Mouse (Mus musculus) midbrain, embryonic 15.5 days (tissue): ENCODE results near the gene Thg1l. TPM values are rescaled to one million over a fixed set of nuclear protein-coding genes. Genes with fewer than 3 reads are reported as not detected.
A peak's percentile ranks its signal among the peaks of the same experiment; 100 is the strongest.

Experiments
- ATAC-seq: fragments of 200-750 bp; cut with Nextera tagmentation; replicated peaks from 2 replicates; pipeline ENCODE4 v1.8.0; 2017; ENCODE audit warnings: moderate TSS enrichment
- H3K27ac ChIP-seq: fragments of 300-500 bp; sonication (generic); 2 replicates; pipeline ENCODE4 v1.5.1; 2015; ENCODE audit warnings: mild to moderate bottlenecking, inconsistent platforms
- H3K27me3 ChIP-seq: fragments of 300-500 bp; sonication (generic); replicated peaks from 2 replicates; pipeline ENCODE4 v1.6.1; 2015; ENCODE audit warnings: inconsistent platforms
- H3K36me3 ChIP-seq: fragments of 300-500 bp; sonication (generic); replicated peaks from 2 replicates; pipeline ENCODE4 v1.6.1; 2015; ENCODE audit warnings: inconsistent platforms
- H3K4me1 ChIP-seq: fragments of 300-500 bp; sonication (generic); 2 replicates; pipeline ENCODE4 v1.6.1; 2015; ENCODE audit warnings: inconsistent platforms
- H3K4me2 ChIP-seq: fragments of 300-500 bp; sonication (generic); 2 replicates; pipeline ENCODE4 v1.6.1; 2015; ENCODE audit warnings: inconsistent platforms, mild to moderate bottlenecking, moderate library complexity
- H3K4me3 ChIP-seq: fragments of 300-500 bp; sonication (generic); 2 replicates; pipeline ENCODE4 v1.5.1; 2015; ENCODE audit warnings: mild to moderate bottlenecking, inconsistent platforms
- H3K9ac ChIP-seq: fragments of 300-500 bp; sonication (generic); 2 replicates; pipeline ENCODE4 v1.6.1; 2015; ENCODE audit warnings: mild to moderate bottlenecking, inconsistent platforms
- H3K9me3 ChIP-seq: fragments of 300-500 bp; sonication (generic); 2 replicates; pipeline ENCODE4 v1.6.1; 2016; ENCODE audit warnings: inconsistent platforms
- WGBS: fragments of 180-500 bp; shearing (Covaris S2); methylation state at CpG from one replicate; pipeline ENCODE4 v1.1.7; 2015; ENCODE audit warnings: mixed read lengths; 5-methylcytosine and 5-hydroxymethylcytosine counted together
- polyA plus RNA-seq: library from polyadenylated mRNA; unstranded; fragments of >200 nt; fragmentation: Nextera tagmentation; extraction: Ambion mirVana; gene quantifications from 2 replicates; pipeline ENCODE4 v1.2.1, GENCODE M21; 2015

Thg1l gene
- polyA plus RNA-seq, 1 experiment from 2014 or later: 10.2 TPM

DNA sequence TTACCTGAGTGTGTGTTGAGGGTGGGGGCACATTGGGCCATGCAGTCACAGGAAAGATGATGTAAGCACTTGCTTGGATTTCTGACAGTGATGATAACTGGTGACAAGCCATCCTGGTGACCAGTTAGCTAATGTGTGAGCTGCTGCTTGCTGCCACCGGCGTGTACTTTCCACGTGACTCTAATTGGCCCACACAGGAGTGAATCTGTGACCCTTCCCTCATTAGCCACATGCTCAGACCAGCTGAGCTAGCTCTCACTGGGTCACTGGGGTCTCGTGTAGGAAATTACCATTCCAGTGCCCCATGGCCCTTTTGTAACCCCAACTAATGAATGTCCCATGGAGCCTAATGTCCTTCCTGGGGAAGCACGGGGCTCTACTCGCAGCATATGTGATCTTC lies 29.9 kb downstream of the Thg1l start:
- peaks cover 21% of the 10 kb centered on the region for H3K4me1 ChIP-seq
- H3K36me3 ChIP-seq: no peaks in the 10 kb centered on the region
- H3K27me3 ChIP-seq: no peaks in the 10 kb centered on the region
- no peak overlapping the region for H3K9ac ChIP-seq
- 43% methylated on average over 6 of the region's 6 CpGs for WGBS
- no peaks in the 10 kb centered on the region for H3K9me3 ChIP-seq
- H3K4me2 ChIP-seq: no peak overlapping the region
- H3K4me3 ChIP-seq: no peak overlapping the region
- ATAC-seq: no peak; the same call in 1 of the 2 replicates
- peak overlapping the region; percentile 46; the same call in 1 of the 2 replicates for H3K27ac ChIP-seq

DNA sequence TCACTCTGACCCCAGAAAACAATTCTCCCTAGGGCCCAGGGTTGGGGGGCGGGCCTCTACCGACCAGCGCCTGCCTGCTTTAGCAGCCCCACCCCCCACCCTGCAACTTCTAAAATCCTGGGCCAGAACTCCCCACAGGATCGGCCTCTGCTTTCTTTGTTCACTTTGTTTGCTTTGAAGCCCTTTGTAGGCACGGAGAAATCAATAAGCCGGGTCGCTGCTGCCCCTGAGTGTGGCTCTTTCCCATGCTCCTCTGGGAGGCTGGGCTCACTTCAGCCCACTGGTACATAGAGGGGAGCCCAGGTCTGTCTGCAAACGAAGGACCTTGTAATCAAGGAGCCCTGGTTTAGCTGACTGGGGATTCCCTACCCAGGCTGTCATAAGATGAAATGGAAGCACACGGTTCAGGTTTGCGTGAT lies 33.8 kb downstream of the Thg1l start:
- 4% methylated on average over 10 of the region's 10 CpGs for WGBS
- peaks cover 20% of the 10 kb centered on the region for H3K4me1 ChIP-seq
- H3K4me2 ChIP-seq: peak overlapping the region; percentile 40
- no peaks in the 10 kb centered on the region for H3K9me3 ChIP-seq
- H3K27ac ChIP-seq: peak overlapping the region; percentile 79
- H3K9ac ChIP-seq: peak overlapping the region; percentile 18; the same call in 1 of the 2 replicates
- H3K27me3 ChIP-seq: no peaks in the 10 kb centered on the region
- no peaks in the 10 kb centered on the region for H3K36me3 ChIP-seq
- ATAC-seq: peak; percentile 63
- no peak overlapping the region for H3K4me3 ChIP-seq

DNA sequence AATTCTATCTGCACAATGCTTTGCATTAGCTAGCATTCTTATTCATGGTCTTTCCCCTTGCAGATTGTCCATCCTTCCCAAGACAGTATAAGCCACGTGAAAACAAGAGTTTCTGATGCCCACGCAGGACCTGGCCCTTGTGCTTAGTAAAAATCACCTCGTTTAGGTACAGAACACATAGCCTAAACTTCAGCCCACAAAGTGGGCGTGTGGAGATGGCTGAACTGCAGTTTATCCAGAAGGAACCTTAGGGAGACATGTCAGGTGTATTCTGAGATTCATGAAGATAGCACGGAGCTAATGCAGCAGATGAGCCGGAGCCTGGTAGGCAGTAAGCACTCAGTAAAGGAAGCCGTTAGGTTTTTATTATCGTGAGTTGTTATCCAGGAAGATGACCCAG lies 34.3 kb downstream of the Thg1l start:
- ATAC-seq: no peak
- WGBS: 36% methylated on average over 8 of the region's 8 CpGs
- peak overlapping the region; percentile 40 for H3K4me2 ChIP-seq
- H3K36me3 ChIP-seq: no peaks in the 10 kb centered on the region
- peak overlapping the region; percentile 79 for H3K27ac ChIP-seq
- no peaks in the 10 kb centered on the region for H3K9me3 ChIP-seq
- no peak overlapping the region for H3K4me3 ChIP-seq
- H3K4me1 ChIP-seq: peaks cover 16% of the 10 kb centered on the region
- H3K9ac ChIP-seq: peak overlapping the region; percentile 18; the same call in 1 of the 2 replicates
- H3K27me3 ChIP-seq: no peaks in the 10 kb centered on the region

DNA sequence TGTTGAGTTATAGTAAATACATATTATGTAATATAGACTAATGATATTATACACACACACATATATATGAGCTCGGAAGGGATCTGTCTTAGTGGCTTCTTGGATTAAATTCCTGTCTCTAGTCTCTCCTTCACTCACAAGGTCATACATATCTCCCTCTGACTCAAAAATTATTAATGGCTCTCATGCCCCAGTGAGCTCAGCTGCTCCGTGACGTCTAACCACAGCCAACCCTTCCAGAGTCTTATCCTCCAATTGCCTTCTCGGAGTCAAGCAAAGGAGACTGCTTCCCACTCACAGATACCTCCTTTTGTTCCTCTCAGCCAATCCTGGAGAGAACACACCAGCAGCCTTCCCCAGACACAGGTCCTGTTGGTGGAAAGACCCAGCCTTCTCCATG lies 36.5 kb downstream of the Thg1l start:
- H3K9ac ChIP-seq: no peak overlapping the region
- no peaks in the 10 kb centered on the region for H3K27me3 ChIP-seq
- no peak overlapping the region for H3K27ac ChIP-seq
- peaks cover 9% of the 10 kb centered on the region for H3K4me1 ChIP-seq
- H3K4me3 ChIP-seq: no peak overlapping the region
- H3K9me3 ChIP-seq: no peaks in the 10 kb centered on the region
- H3K4me2 ChIP-seq: no peak overlapping the region
- no peaks in the 10 kb centered on the region for H3K36me3 ChIP-seq
- 76% methylated on average over 4 of the region's 4 CpGs for WGBS
- no peak for ATAC-seq

DNA sequence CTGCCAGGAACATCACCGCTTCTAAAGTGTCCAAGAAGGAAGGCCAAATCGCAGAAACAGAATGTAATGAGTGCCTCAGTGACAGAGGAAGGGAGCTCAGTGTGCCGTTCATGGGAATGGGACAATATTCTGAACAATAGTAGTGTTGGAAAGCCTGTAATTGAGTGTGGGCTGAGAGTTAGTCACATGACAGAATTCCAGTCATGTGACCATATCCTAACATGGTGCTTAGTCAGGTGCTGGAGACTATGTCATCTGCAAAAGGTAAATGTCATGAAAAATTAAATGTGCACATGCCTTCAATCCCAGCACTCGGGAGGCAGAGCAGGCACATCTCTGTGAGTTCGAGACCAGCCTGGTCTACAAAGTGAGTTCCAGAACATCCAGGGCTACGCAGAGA lies 37.3 kb downstream of the Thg1l start:
- Histone ChIP-seq H3K9ac (no peak overlapping the region), H3K36me3 (no peaks in the 10 kb centered on the region), H3K9me3 (no peaks in the 10 kb centered on the region), H3K4me1 (peaks cover 9% of the 10 kb centered on the region), H3K4me3 (no peak overlapping the region), H3K4me2 (no peak overlapping the region), H3K27me3 (no peaks in the 10 kb centered on the region), H3K27ac (no peak overlapping the region)
- WGBS: 96% methylated on average over 6 of the region's 6 CpGs
- no peak for ATAC-seq

DNA sequence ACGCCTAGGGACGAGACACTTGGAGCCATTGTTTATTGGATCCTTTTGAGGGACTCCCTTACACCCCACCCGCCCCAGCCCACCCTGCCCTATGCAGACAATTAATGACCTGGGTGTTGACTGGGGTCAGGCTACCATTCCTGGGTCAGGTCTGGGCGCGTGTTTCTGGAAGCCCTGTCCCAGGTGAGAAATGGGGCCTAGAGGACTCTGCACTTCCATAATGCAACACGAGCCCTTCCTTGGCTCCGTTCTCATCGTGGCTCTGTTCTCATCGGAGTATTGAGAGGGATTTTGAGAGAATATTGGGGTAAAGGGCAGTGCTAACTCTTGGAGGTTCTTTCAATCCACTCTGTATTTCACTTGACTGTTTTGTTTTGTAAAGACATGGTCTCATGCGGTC lies 39.1 kb downstream of the Thg1l start:
- Histone ChIP-seq H3K9me3 (no peaks in the 10 kb centered on the region), H3K4me2 (no peak overlapping the region), H3K36me3 (0 out of 2 replicates have a peak, but pooled peaks cover 4% of the 10 kb centered on the region), H3K4me1 (peaks cover 3% of the 10 kb centered on the region), H3K27me3 (no peaks in the 10 kb centered on the region), H3K27ac (no peak overlapping the region), H3K9ac (no peak overlapping the region), H3K4me3 (no peak overlapping the region)
- WGBS: 88% methylated on average over 10 of the region's 10 CpGs
- no peak for ATAC-seq

DNA sequence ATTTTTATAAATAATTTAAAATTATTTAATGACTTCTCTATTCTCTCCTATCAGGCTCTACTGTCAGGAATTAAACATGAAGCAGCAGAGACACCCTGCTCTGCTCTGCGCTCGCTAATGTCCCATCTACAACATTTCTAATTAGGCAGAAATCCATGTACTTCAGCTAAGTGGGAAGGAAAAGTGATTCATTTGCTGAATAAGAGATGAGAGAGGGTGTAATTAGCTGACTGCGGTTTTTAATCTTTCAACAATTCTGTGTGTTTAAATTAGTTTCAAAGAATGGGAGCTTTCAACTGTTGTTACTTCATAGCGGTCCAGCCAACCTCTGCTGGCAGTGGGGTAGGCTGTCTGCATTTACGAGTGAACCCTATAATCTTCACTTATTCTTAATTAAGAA lies 44.6 kb downstream of the Thg1l start:
- WGBS: 72% methylated on average over 5 of the region's 5 CpGs
- Histone ChIP-seq H3K4me1 (no peaks in the 10 kb centered on the region), H3K9ac (no peak overlapping the region), H3K27me3 (no peaks in the 10 kb centered on the region), H3K36me3 (peaks cover 26% of the 10 kb centered on the region), H3K9me3 (no peaks in the 10 kb centered on the region), H3K4me3 (no peak overlapping the region), H3K4me2 (no peak overlapping the region), H3K27ac (no peak overlapping the region)
- 0 out of 2 replicates have a peak, but pooled peaks have one; percentile 29 for ATAC-seq

DNA sequence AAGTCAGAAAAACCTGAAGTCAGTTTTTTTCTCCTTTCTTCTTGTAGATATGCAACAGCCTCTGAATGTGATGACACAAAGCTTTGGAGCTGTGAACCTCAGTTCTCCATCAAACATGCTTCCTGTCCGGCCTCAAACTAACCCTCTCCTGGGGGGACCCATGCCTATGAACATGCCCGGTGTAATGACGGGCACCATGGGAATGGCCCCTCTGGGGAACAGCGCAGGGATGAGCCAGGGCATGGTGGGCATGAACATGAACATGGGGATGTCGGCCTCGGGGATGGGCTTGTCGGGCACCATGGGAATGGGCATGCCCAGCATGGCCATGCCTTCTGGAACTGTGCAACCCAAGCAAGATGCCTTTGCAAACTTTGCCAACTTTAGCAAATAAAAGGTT lies 46.4 kb downstream of the Thg1l start:
- no peak for ATAC-seq
- WGBS: 94% methylated on average over 7 of the region's 7 CpGs
- Histone ChIP-seq H3K9me3 (no peaks in the 10 kb centered on the region), H3K4me3 (no peak overlapping the region), H3K36me3 (peaks cover 26% of the 10 kb centered on the region), H3K27ac (no peak overlapping the region), H3K9ac (no peak overlapping the region), H3K27me3 (no peaks in the 10 kb centered on the region), H3K4me2 (no peak overlapping the region), H3K4me1 (no peaks in the 10 kb centered on the region)

DNA sequence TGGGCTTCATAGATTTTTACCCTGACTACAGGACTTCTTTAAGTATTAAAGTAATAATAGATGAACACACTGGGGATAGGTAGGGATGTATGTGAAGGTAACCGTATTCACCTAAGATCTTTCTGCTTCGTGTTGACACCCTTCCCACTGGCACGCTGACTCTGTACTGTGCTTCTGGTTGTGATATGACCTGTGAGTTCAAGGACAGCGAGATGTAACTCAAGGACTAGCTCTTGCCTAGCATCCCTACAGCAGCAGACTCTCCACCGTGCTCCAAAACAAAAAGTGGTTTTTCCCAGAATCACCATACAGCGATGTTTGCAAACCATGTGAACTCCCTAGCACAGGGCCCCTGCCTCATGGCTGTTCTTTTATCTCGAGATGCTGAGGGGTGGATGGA lies 47.2 kb downstream of the Thg1l start:
- ATAC-seq: no peak
- Histone ChIP-seq H3K9ac (no peak overlapping the region), H3K36me3 (peaks cover 30% of the 10 kb centered on the region)

DNA sequence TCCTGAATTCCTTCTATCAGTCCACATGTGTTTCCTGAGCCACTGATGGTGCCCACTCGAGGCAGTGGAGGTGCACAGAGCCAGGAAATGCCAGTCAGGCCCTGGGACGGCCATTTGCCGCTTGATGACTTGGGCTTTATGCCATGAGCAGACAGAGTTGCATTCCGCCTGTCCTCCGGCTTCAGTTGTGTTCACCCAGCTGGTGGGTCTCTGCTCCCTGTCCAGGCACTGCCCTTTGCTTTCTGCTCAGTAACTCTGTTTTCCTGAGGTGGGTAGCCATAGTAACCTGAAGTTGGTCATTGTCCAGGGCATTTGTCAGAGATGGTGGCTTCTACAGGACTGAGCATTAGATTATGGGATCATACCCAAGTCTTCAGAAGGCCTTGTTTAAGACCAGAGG lies 48.0 kb downstream of the Thg1l start:
- Histone ChIP-seq H3K9ac (no peak overlapping the region), H3K27me3 (no peaks in the 10 kb centered on the region), H3K9me3 (no peaks in the 10 kb centered on the region), H3K27ac (no peak overlapping the region), H3K4me2 (no peak overlapping the region), H3K36me3 (peaks cover 30% of the 10 kb centered on the region), H3K4me3 (no peak overlapping the region), H3K4me1 (no peaks in the 10 kb centered on the region)
- no peak for ATAC-seq
- WGBS: 83% methylated on average over 5 of the region's 5 CpGs

More for the DNA sequence above, 47.2 kb downstream of the Thg1l start:
- H3K27me3 ChIP-seq: no peaks in the 10 kb centered on the region
- H3K27ac ChIP-seq: no peak overlapping the region
- H3K4me2 ChIP-seq: no peak overlapping the region
- no peaks in the 10 kb centered on the region for H3K4me1 ChIP-seq
- H3K9me3 ChIP-seq: no peaks in the 10 kb centered on the region
- 92% methylated on average over 7 of the region's 7 CpGs for WGBS
- H3K4me3 ChIP-seq: no peak overlapping the region

DNA sequence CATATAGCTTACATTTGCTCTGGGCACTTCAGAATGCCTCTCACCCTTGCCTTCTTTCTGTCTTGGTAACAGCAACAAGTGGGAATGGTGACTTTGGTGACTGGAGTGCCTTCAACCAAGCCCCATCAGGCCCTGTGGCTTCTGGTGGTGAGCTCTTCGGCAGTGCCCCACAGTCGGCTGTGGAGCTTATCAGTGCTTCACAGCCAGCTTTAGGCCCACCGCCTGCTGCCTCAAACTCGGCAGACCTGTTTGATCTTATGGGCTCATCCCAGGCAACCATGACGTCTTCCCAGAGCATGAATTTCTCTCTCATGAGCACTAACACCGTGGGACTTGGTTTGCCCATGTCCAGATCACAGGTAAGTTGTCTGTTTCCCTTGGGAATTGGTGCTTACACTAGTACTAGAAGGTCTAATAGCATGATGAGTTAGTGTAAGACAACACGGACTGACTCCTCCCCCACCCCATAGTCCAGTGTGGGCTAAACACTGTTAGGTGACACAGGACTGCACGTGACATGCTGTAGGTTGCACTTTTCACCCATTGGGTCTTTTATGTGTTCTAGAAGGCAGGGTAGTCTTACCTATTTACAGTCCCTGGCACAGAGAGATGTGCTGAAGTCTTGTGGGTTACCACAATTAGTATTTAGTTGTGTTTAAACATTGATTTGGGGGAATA lies 49.0 kb downstream of the Thg1l start:
- Histone ChIP-seq H3K27me3 (no peaks in the 10 kb centered on the region), H3K4me1 (no peaks in the 10 kb centered on the region), H3K4me2 (no peak overlapping the region), H3K4me3 (no peak overlapping the region), H3K36me3 (peaks cover 27% of the 10 kb centered on the region), H3K9ac (no peak overlapping the region), H3K9me3 (no peaks in the 10 kb centered on the region), H3K27ac (no peak overlapping the region)
- ATAC-seq: no peak
- WGBS: 92% methylated on average over 8 of the region's 8 CpGs

DNA sequence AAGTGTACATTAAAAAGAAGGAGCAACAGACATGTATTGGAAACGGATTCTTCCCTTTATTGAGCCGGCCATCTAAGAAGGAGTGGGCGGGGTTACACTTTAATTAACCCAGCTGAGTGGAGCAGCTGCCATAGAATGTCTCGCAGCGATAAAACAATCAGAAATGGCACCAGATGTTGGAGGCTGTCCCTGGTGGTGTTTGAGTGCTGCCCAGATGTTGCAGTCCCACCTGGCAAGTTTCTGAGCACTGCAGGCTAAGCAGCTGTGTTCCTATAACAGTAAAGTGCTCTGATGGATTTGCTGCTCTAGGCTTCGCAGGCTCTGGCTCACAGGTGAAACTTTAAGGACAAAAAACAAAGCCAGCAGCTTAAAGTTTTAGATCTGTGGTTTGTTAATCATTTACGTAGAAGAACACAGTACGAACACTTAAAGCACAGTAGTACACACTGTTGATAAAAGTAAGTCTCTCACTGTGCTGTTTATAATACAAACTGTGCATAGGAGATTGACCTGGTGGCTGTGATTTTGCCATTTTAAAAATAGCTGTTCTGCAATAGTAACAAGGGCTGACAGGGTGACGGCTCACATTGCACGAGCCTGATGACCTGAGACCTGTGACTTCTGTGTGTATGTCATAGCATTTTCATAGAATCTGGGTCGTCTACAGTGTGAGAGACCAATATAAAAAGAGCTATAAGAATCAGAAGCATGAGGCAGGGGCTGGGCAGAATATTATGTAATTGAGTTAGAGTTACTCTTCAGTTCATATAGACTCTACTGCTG lies 54.9 kb downstream of the Thg1l start:
- 0 out of 2 replicates have a peak, but pooled peaks cover 7% of the 10 kb centered on the region for H3K36me3 ChIP-seq
- H3K4me2 ChIP-seq: no peak overlapping the region
- H3K27ac ChIP-seq: no peak overlapping the region
- H3K9me3 ChIP-seq: no peaks in the 10 kb centered on the region
- no peaks in the 10 kb centered on the region for H3K27me3 ChIP-seq
- no peak overlapping the region for H3K9ac ChIP-seq
- ATAC-seq: no peak
- 70% methylated on average over 11 of the region's 11 CpGs for WGBS
- H3K4me3 ChIP-seq: no peak overlapping the region
- H3K4me1 ChIP-seq: no peaks in the 10 kb centered on the region
